Mouse (Mus musculus) embryo, embryonic 11.5 days (tissue): ENCODE results near the gene Gm10277.

Experiments used
- DNase-seq: peaks from one replicate; pipeline ENCODE4 v3.0.0-alpha.2; 2012; ENCODE audit warnings: low read depth, low spot score

Gm10277 gene

DNA sequence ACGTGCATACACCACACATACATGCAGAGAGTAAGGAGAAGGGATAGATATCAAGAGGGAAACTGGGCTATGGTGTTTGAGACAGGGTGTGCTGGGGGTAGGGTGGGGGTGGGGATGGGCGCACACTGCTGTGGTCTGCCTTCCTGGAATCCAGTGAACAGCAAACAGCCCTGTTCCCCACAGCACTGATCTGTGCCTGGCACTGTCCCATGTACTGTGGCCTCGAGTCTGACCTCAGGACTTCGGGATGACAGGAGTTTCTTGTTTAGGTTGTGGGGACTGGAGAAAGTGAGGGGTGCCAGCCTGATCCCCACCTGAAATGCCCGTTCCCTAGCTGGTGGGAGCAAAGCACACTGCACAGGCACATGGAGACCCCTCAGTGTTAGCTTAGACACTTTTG lies at the start of gene Gm10277:
TSS of gene Gm10277 (minus strand) at position 41 of the 400 bp plus-strand sequence.
- DNase-seq, result no peak

DNA sequence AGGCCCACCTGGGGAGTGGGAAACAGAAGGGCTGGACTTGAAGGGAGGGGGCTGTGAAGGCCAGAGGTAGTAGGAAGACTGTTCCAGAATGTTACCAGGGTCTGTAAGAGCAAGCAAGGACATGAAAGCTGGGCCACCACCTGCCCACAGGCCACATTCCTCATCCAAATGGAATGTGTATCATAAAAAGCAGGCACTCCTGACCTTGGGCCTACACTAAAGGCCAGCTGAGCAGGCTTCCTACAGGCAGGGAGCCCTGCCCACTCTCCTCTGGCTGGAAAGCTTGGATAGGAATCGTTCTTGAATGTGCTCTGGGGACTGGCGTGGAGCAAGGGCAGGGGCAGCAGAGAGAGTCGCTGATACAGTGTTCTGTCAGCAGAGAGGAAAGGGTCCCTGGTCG lies 49.2 kb upstream of the Gm10277 start:
- DNase-seq, result no peak

DNA sequence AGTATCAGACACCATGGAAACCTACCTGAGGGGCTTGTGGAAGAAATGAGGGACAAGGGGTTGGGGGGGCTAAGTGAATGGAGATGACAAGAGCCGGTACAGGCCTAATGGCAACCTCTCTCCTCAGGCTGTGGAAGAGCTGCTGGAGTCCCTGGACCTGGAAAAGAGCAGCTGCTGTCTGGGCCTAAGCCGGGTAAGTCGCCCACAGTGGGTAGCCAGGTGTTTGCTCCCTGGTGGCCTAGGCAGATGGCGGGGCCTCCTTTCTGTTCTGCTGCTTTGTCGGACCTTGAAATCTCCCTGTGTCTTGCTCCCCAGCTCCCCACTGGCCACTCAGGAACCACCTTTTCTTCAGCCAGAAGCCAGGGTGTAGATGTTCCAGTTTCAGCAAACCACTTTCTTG lies 48.7 kb upstream of the Gm10277 start:
- DNase-seq, result no peak

DNA sequence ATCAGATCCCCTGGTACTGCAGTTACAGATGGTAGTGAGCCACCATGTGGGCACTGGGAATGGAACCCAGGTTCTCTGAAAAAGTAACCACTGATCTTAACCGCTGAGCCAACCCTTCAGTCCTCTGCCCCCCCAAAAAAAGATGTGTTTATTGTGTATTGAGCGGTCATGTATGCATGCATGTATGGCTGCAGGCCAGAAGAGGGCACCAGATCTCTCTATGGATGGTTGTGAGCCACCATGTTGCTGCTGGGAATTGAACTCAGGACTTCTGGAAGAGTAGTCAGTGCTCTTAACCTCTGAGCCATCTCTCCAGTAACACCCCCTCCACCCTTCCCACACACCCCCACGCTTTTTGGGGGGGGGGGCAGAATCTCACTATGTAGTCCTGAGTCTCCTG lies 47.6 kb upstream of the Gm10277 start:
- DNase-seq, result no peak

DNA sequence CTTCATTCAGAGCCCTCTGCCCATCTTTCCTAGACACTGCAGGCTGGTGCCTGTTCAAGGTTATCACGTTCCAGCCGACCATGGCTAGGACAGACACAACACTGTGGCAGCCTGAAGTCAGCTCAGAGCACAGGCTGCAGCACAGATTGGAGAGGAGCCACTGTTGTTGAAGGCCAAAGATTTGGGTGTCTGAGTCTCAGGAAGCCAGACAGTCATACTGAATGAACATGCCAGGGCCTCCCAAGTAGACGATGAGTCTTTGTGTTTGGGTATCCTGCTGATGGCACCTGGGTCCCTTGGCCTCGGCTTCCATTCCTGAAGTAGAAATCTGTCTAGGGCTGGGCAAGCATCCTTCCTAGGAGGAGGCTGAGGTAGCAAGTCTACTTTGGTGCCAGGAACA lies 45.0 kb upstream of the Gm10277 start:
- no peak for DNase-seq

- DNase-seq, result no peak
Observed at GRCm38 (mm10) chr11:77830875-77831274, 43.3 kb upstream of the Gm10277 start.

- DNase-seq, result no peak
Observed at GRCm38 (mm10) chr11:77829043-77829841, 41.7 kb upstream of the Gm10277 start.

DNA sequence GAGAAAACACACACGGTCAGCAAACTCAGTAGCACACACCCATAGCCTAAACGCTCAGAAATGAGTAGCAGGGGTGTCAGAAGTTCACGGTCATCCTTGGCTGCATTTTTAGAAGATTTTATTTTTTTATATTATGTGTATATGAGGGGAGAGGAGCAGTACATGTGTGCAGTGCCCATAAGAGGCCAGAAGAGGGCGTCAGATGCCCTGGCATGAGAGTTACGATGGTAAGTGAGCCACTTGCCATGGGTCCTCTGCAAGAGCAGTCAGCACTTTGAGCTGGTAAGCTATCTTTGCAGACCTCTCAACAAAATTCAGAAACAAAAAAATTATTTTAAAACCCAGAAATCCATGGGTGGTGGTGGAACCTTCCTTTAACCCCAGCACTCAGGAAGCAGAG lies 40.6 kb upstream of the Gm10277 start:
- DNase-seq, result no peak

GRCm38 (mm10) chr11:77827241-77827995 lies 39.9 kb upstream of the Gm10277 start:
- peak; percentile 72 for DNase-seq

GRCm38 (mm10) chr11:77826311-77826710 lies 38.8 kb upstream of the Gm10277 start:
- no peak for DNase-seq

DNA sequence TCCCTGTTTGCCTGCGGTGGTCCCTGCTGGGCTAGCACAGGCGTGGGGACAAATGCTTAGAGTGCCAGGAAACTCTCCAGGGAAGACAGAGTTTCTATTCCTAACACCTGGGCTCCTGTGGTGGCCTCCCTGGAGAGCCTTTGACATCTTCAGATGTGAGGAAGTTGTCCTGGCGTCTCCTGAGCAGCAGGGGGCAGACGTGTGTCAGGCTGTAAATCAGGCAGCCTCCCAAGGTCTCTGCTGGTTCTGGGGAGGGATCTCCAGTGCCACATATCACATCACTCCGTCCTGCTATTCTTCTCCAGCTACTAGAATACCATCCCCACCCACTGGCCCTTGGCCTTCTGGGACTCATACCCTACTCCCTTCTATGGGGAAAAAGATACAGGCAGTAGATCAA lies 38.3 kb upstream of the Gm10277 start:
- DNase-seq, result no peak

DNA sequence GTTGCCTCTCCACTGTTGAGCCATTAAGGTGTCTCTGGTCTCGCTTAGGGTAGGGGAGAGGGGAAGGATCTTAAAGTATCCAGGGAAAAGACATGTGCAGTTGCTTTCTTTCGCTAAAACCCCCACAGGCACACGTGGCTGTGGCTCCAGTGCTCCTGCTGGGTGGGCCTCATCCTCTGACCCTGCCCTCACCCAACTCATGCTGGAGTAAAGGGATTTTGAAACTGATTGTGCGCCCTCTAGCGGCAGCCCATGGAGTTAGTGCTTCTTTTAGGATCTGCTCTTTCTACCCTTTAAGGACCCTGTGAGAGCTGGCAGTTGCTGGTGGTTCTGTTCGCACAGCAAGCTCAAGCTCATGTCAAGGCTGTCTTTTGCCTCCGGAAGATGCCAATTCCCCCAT lies 35.2 kb upstream of the Gm10277 start:
- peak; percentile 59 for DNase-seq

DNA sequence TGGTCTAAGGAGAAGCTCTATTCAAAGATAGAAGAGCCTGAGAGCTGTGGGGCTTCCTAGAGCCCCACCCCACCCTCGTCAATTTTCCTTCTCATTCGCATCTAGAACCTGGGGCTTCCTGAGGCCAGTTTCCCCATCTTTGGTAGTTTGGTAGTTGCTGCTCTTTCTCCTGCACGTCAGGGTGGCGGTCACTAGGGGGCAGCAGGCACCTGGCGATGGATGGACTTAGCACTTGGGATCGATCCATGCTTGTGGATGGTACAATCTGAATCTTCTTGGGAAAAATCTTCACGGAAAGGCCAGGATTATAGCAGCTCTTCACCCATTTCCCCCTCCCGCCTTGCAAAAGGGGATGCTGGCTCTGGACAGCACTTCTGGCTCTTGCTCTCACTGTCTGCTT lies 34.1 kb upstream of the Gm10277 start:
- no peak for DNase-seq

- DNase-seq, result no peak
Observed at GRCm38 (mm10) chr11:77816003-77816402, 28.5 kb upstream of the Gm10277 start.

- no peak for DNase-seq
Observed at GRCm38 (mm10) chr11:77813969-77814368, 26.4 kb upstream of the Gm10277 start.

- no peak for DNase-seq
Observed at GRCm38 (mm10) chr11:77810018-77810417, 22.5 kb upstream of the Gm10277 start.

- DNase-seq, result no peak
Observed at GRCm38 (mm10) chr11:77809215-77809614, 21.7 kb upstream of the Gm10277 start.

DNA sequence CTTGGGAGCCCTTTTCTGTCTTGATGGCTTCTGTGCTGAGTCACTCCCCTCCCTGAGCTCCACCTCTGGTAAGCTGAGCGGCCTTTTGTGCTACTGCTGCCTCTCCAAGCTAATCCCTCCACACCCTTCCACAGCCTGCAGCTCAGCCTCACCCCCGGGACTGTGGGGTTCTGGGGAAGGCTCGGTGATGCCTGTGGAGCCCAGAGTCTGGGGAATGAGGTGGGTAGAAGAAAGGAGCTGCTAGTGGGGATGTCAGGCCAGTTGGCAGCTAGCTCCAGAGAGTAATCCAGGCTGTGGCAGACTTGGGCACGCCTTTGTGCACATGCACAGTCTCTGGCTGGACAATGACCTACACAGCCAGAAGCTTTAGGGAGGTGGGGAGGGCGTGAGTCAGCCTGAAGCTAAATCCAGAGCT lies 20.5 kb upstream of the Gm10277 start:
- DNase-seq, result no peak

DNA sequence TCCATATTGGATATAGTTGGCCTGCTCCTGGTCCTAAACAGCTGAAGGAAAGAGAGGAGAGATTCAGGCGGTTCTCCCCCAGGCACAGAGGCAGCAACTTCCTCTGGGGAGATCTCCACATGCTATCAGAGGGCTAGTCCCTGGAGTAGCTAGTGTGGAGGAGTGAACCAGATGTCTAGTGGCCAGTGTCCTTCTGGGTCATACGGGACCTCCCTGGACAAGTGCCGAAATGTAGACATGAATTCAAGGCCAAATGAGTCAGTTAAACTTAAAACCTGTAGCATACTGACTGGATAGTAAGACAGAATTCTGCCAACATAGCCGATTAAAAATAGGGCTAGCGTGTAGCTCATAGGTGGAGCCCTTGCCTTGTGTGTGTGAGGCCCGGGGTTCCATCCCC lies 19.3 kb upstream of the Gm10277 start:
- no peak for DNase-seq

- no peak for DNase-seq
Observed at GRCm38 (mm10) chr11:77806218-77806617, 18.7 kb upstream of the Gm10277 start.

- DNase-seq, result no peak
Observed at GRCm38 (mm10) chr11:77802341-77802865, 14.9 kb upstream of the Gm10277 start.

DNA sequence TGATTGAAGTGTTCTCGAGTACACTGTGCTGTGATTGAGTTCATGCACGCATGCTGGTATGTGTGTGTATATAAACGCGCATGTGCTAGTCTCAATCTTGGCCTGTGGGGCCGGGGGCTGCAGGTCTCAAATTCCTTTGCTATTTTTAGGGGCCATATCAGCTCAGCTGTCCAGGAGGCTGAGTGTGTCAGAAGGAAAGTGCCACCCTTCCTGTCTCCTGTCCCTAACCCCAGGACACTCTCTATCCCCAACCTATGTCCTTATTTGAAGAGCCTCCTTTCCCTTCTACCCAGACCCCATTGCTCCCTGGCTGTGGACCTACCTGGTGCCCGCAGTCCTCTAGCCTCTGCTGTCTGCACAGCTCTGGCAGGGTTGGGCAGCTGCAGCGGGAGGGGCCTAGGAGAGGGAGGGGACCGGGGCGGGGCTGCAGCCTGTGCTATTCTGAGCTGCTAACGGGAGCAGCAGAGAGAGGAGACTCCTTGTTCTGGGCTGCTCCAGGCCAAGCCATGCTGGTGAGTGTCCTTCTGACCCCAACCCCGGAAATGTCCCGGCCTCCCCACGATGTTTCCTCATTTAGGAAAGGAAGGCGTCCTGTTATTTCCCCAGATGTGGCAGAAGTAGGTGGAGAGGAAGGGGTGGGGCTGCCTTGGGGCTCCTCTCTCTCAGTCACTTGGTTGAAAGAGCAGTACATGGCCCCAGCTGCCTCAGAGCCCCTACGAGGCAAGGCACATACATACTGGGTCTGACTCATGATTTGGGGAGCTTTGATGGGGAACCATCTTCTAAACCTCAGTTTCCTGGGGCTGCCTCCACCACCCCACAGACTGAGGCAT lies 13.5 kb upstream of the Gm10277 start:
- DNase-seq, result no peak
